Mouse (Mus musculus) ES-Bruce4 (cell line): Measurements from ENCODE around the gene Espl1.

Experiments
- CTCF ChIP-seq: IDR thresholded peaks from one replicate; pipeline ENCODE4 v1.8.1; 2011; ENCODE audit warnings: low read depth, low read length
- EP300 ChIP-seq: IDR thresholded peaks from 2 replicates; pipeline ENCODE4 v1.6.1; 2011; ENCODE audit warnings: low read depth, low read length; ENCODE audit not compliant: insufficient read depth

DNA sequence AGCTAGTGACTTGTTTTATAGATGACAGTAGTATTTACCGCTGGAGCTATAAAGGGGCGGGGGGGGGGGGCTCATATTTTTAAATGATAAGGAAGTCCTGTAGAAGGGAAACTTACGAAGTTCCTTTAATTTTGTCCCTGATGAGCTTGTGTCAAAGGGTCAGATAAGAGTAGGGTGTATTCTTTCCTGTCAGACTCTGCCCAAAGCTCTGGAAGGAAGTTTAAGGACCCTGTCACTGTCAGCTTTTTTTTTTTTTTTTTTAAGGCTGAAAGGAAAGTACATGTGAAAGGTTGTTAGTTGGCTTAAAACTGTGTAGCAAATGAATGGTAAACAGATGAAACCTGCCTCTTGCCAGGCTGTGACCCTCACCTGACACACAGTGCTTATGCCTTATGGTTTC is 12.4 kb upstream of the Espl1 start:
- TF ChIP-seq CTCF (no peak), EP300 (no peak)
